Mouse (Mus musculus): ENCODE data around the gene Mlx. TPM values are rescaled to one million over a fixed set of nuclear protein-coding genes. Genes with fewer than 3 reads are reported as not detected.

Gene Mlx
- polyA plus RNA-seq, 1 experiment from 2014 or later, result 37.3 TPM

DNA sequence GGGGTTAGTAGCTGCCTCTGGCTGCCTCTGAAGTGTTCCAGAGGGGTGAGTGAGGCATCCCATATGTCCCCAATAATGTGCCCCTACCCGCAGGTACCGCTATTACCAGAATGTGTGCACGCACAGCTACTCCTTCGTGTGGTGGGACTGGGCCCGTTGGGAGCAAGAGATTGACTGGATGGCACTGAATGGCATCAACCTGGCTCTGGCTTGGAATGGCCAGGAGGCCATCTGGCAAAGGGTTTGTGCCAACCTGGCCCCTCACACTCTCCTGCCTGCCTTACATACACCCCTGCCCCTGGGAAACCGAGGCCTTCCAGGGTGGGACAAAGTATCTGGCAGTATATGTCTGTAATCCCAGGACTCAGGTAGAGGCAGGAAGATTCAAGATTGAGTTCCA, 16.1 kb upstream of the Mlx start:
- H3K4me1 ChIP-seq, result peaks cover 31% of the 10 kb centered on the region
- 76% methylated on average over 6 of the region's 6 CpGs for WGBS
- peaks cover 53% of the 10 kb centered on the region for H3K27me3 ChIP-seq (ENCODE audit: poor library complexity, severe bottlenecking)
- H3K36me3 ChIP-seq (replicated peaks), result no peaks in the 10 kb centered on the region; the same call in 1 of the 2 replicates
- no peak overlapping the region for H3K27ac ChIP-seq
- DNase-seq (ENCODE audit: extremely low spot score, low spot score), result no peak
- H3K4me3 ChIP-seq, result peak overlapping the region; percentile 71
- H3K9me3 ChIP-seq, result no peaks in the 10 kb centered on the region

GRCm38 (mm10) chr11:101071810-101072428, 15.2 kb upstream of the Mlx start:
- DNase-seq (ENCODE audit: extremely low spot score, low spot score), result no peak
- Histone ChIP-seq H3K27ac (no peak overlapping the region), H3K36me3 (replicated peaks) (peaks cover 6% of the 10 kb centered on the region), H3K4me3 (no peak overlapping the region; the same call in 1 of the 2 replicates), H3K27me3 (ENCODE audit: poor library complexity, severe bottlenecking) (peaks cover 57% of the 10 kb centered on the region), H3K4me1 (peaks cover 24% of the 10 kb centered on the region), H3K9me3 (no peaks in the 10 kb centered on the region)
- whole genome bisulfite sequencing, result 72% methylated on average over 14 of the region's 14 CpGs

GRCm38 (mm10) chr11:101078121-101078520, 9.0 kb upstream of the Mlx start, which contains the start of gene Hsd17b1:
TSS of gene Hsd17b1 (plus strand) at chr11:101078411.
- H3K36me3 ChIP-seq (replicated peaks), result peaks cover 7% of the 10 kb centered on the region; the same call in 1 of the 2 replicates
- peaks cover 26% of the 10 kb centered on the region for H3K4me1 ChIP-seq
- no peak within 1 kb of the TSS for H3K27ac ChIP-seq
- H3K9me3 ChIP-seq, result no peaks in the 10 kb centered on the region
- DNase-seq (ENCODE audit: extremely low spot score, low spot score), result no peak
- H3K27me3 ChIP-seq (ENCODE audit: poor library complexity, severe bottlenecking), result peaks cover 65% of the 10 kb centered on the region
- 68% methylated on average over 9 of the region's 9 CpGs for WGBS
- no peak within 1 kb of the TSS for H3K4me3 ChIP-seq

- no peak overlapping the region for H3K27ac ChIP-seq
- no peak for DNase-seq (ENCODE audit: extremely low spot score, low spot score)
- peaks cover 15% of the 10 kb centered on the region for H3K36me3 ChIP-seq (replicated peaks)
- H3K27me3 ChIP-seq (ENCODE audit: poor library complexity, severe bottlenecking), result peaks cover 63% of the 10 kb centered on the region
- WGBS, result 1% methylated on average over 27 of the region's 27 CpGs
- peak overlapping the region; percentile 13; the same call in 1 of the 2 replicates for H3K4me3 ChIP-seq
- no peaks in the 10 kb centered on the region for H3K9me3 ChIP-seq
- H3K4me1 ChIP-seq, result peaks cover 37% of the 10 kb centered on the region
Measured at GRCm38 (mm10) chr11:101079746-101080145, 7.3 kb upstream of the Mlx start.

- peaks cover 38% of the 10 kb centered on the region for H3K4me1 ChIP-seq
- no peak overlapping the region for H3K4me3 ChIP-seq
- no peak for DNase-seq (ENCODE audit: extremely low spot score, low spot score)
- peaks cover 63% of the 10 kb centered on the region for H3K27me3 ChIP-seq (ENCODE audit: poor library complexity, severe bottlenecking)
- no peak overlapping the region for H3K27ac ChIP-seq
- peaks cover 22% of the 10 kb centered on the region for H3K36me3 ChIP-seq (replicated peaks)
- 52% methylated on average over 5 of the region's 5 CpGs for WGBS
- no peaks in the 10 kb centered on the region for H3K9me3 ChIP-seq
Measured at GRCm38 (mm10) chr11:101080421-101080820, 6.7 kb upstream of the Mlx start.

- no peaks in the 10 kb centered on the region for H3K9me3 ChIP-seq
- H3K4me3 ChIP-seq, result peak overlapping the region; percentile 91
- peaks cover 54% of the 10 kb centered on the region for H3K27me3 ChIP-seq (ENCODE audit: poor library complexity, severe bottlenecking)
- peaks cover 50% of the 10 kb centered on the region for H3K4me1 ChIP-seq
- no peak for DNase-seq (ENCODE audit: extremely low spot score, low spot score)
- peak overlapping the region; percentile 93; the same call in 1 of the 2 replicates for H3K27ac ChIP-seq
- H3K36me3 ChIP-seq (replicated peaks), result peaks cover 27% of the 10 kb centered on the region
- WGBS, result 6% methylated on average over 10 of the region's 10 CpGs
Measured at GRCm38 (mm10) chr11:101081659-101082058, 5.4 kb upstream of the Mlx start.

DNA sequence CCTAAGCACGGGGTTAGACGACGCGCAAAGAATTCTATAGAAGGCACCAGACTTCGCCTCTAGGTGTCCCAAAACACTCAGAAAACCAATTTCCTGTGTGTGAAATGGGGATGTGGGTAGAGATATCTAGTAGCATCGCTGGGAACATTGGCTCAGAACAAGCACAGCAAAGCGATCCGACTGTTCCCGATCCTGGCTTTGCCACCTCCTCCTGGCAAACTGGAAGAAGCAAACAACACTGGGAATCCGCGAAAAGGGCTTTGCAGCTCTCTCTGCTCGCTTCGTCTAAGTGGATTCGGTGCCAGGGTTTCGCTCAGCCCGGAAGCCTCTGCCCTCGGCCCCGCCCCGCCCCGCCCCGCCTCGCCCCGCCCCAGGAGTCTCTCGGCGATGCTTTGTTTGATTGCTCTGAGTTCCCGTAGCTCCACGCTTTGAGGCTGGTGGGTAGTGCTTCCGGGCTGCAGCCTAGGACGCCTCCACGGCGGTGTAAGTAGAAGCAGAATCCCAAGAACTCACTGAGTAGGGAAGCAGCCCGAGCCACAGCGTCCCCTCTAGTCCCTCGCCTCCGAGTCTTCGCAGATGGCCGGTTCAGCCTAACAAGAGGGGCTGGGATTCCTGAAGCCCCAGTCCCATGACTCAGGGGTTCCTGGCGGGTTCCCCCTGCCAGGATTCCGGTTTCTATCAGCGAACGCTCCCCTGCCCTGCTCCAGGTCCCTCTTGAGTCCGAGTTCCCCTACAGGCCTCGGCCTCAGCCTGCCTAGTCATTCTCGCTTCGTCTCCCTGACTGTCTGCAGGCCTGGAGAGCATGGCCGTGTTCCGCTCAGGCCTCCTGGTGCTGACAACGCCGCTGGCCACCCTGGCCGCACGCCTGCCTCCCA, 4.6 kb upstream of the Mlx start, which contains the start of gene Coasy:
Gene Coasy, plus strand, starts transcription at position 358 of the 875 bp plus-strand sequence.
- Histone ChIP-seq H3K4me1 (peaks cover 58% of the 10 kb centered on the region), H3K9me3 (no peaks in the 10 kb centered on the region), H3K36me3 (replicated peaks) (peaks cover 23% of the 10 kb centered on the region), H3K27ac (peak within 1 kb of the TSS; percentile 93), H3K27me3 (ENCODE audit: poor library complexity, severe bottlenecking) (peaks cover 46% of the 10 kb centered on the region), H3K4me3 (peak within 1 kb of the TSS; percentile 91)
- peak; percentile 96 for DNase-seq (ENCODE audit: extremely low spot score, low spot score)
- under 1% methylated on average over 51 of the region's 51 CpGs for WGBS

GRCm38 (mm10) chr11:101083083-101083697, 3.9 kb upstream of the Mlx start:
- no peak for DNase-seq (ENCODE audit: extremely low spot score, low spot score)
- 42% methylated on average over 19 of the region's 19 CpGs for WGBS

GRCm38 (mm10) chr11:101084246-101084645, 2.8 kb upstream of the Mlx start:
- Histone ChIP-seq H3K4me1 (peaks cover 67% of the 10 kb centered on the region), H3K9me3 (no peaks in the 10 kb centered on the region), H3K27ac (no peak overlapping the region), H3K4me3 (0 out of 2 replicates have a peak overlapping the region, but pooled peaks have one; percentile 91), H3K27me3 (ENCODE audit: poor library complexity, severe bottlenecking) (peaks cover 28% of the 10 kb centered on the region), H3K36me3 (replicated peaks) (peaks cover 31% of the 10 kb centered on the region)
- 84% methylated on average over 14 of the region's 14 CpGs for WGBS
- DNase-seq (ENCODE audit: extremely low spot score, low spot score), result no peak

More at GRCm38 (mm10) chr11:101083083-101083697, 3.9 kb upstream of the Mlx start:
- H3K9me3 ChIP-seq, result no peaks in the 10 kb centered on the region
- peak overlapping the region; percentile 91 for H3K4me3 ChIP-seq
- peaks cover 65% of the 10 kb centered on the region for H3K4me1 ChIP-seq
- H3K27ac ChIP-seq, result peak overlapping the region; percentile 93
- peaks cover 23% of the 10 kb centered on the region for H3K36me3 ChIP-seq (replicated peaks)
- peaks cover 38% of the 10 kb centered on the region for H3K27me3 ChIP-seq (ENCODE audit: poor library complexity, severe bottlenecking)

GRCm38 (mm10) chr11:101084811-101085210, 2.3 kb upstream of the Mlx start:
- Histone ChIP-seq H3K4me3 (no peak overlapping the region), H3K27me3 (ENCODE audit: poor library complexity, severe bottlenecking) (peaks cover 22% of the 10 kb centered on the region), H3K36me3 (replicated peaks) (peaks cover 37% of the 10 kb centered on the region), H3K27ac (no peak overlapping the region), H3K9me3 (no peaks in the 10 kb centered on the region), H3K4me1 (peaks cover 61% of the 10 kb centered on the region)
- WGBS, result 95% methylated on average over 12 of the region's 12 CpGs
- DNase-seq (ENCODE audit: extremely low spot score, low spot score), result peak; percentile 14

DNA sequence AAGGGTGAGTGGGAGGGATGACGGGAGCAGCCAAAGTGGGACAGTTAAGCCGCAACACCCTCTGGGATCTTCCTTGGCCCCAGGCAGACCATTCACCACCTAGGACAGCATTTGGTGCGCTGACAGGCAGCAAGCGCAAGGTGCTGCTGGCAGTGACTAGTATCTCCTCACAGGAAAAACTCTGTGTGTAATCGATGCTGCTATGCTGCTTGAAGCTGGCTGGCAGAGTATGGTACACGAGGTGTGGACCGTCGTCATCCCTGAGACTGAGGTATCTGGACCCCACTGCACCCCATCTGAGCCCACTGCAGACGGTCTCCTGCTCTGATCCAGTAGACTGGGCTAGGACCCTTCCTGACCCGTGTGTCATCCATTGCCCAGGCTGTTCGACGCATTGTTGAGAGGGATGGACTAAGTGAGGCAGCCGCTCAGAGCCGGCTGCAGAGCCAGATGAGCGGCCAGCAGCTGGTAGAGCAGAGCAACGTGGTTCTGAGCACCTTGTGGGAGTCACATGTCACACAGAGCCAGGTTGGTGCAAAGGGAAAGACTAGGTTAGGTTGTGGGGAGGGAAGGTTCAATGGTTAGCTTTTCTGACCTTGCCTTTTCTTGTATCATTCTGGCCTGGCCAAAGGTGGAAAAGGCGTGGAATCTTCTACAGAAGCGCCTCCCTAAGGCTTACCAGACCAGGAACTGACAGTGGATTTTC, 1.3 kb upstream of the Mlx start:
- peaks cover 47% of the 10 kb centered on the region for H3K36me3 ChIP-seq (replicated peaks)
- peaks cover 12% of the 10 kb centered on the region for H3K27me3 ChIP-seq (ENCODE audit: poor library complexity, severe bottlenecking)
- H3K4me3 ChIP-seq, result peak overlapping the region; percentile 93; the same call in 1 of the 2 replicates
- peak; percentile 9 for DNase-seq (ENCODE audit: extremely low spot score, low spot score)
- no peaks in the 10 kb centered on the region for H3K9me3 ChIP-seq
- H3K27ac ChIP-seq, result no peak overlapping the region
- WGBS, result 91% methylated on average over 18 of the region's 18 CpGs
- H3K4me1 ChIP-seq, result peaks cover 60% of the 10 kb centered on the region

GRCm38 (mm10) chr11:101086323-101086674, 778 bp upstream of the Mlx start:
- peaks cover 52% of the 10 kb centered on the region for H3K36me3 ChIP-seq (replicated peaks)
- H3K9me3 ChIP-seq, result no peaks in the 10 kb centered on the region
- WGBS, result 82% methylated on average over 6 of the region's 6 CpGs
- peaks cover 60% of the 10 kb centered on the region for H3K4me1 ChIP-seq
- no peak for DNase-seq (ENCODE audit: extremely low spot score, low spot score)
- peaks cover 7% of the 10 kb centered on the region for H3K27me3 ChIP-seq (ENCODE audit: poor library complexity, severe bottlenecking)
- peak overlapping the region; percentile 90 for H3K27ac ChIP-seq
- H3K4me3 ChIP-seq, result peak overlapping the region; percentile 93
